Mouse (Mus musculus) left cerebral cortex, adult 11 months (tissue): ENCODE data around the gene Olfr395.
"Not testable (repeated sequence)": the region's sequence is repeated elsewhere in the genome, so short reads cannot be mapped to it uniquely, and the experiment has no call there.

Source experiments
- DNase-seq: peaks from one replicate; pipeline ENCODE4 v3.0.0; 2022; ENCODE audit warnings: low spot score

Gene Olfr395

GRCm38 (mm10) chr11:73909199-73909598 lies at the start of gene Olfr395:
Gene Olfr395 (minus strand): TSS chr11:73909299.
- not testable (repeated sequence) for DNase-seq

- no peak for DNase-seq
Measured at GRCm38 (mm10) chr11:73936377-73936776, 27.3 kb upstream of the Olfr395 start, which contains the start of gene Olfr23. Gene Olfr23 (plus strand): TSS chr11:73936677.

GRCm38 (mm10) chr11:73890671-73891070 lies 18.4 kb downstream of the Olfr395 start, which contains the start of gene Olfr394:
Gene Olfr394 (minus strand): TSS chr11:73890771.
- no peak for DNase-seq
